Mouse (Mus musculus): ENCODE results near the gene Gm17019. TPM values are rescaled to one million over a fixed set of nuclear protein-coding genes. Genes with fewer than 3 reads are reported as not detected.
"Not testable (repeated sequence)": the region's sequence is repeated elsewhere in the genome, so short reads cannot be mapped to it uniquely, and the experiment has no call there.

The Gm17019 gene
- total RNA-seq (2015) (not detected in 2 replicates), total RNA-seq (2017) (not detected in 2 replicates)

DNA sequence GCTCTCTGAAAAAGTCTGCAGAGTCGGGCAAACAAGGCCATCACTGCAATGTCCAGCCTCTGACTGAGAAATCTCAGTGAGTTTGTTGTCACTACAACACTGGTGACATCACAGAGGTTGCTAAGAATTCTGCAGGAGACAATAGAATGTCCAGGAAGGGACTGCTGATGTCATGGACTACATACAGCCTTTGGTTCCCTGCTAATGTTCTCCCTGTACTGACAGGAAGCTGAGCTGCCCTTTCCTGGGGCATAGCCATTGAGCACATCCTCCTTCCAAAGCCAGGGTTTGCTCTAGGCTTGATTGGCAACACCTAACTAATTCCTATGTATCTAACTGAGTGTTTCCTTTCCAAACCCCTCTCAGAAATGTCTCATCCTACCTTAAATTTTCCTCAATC is at the start of gene Gm17019:
Gene Gm17019 (minus strand): TSS at position 101 of the 400 bp plus-strand sequence.
- not testable (repeated sequence) for ATAC-seq (replicated peaks; ENCODE audit: poor library complexity)

DNA sequence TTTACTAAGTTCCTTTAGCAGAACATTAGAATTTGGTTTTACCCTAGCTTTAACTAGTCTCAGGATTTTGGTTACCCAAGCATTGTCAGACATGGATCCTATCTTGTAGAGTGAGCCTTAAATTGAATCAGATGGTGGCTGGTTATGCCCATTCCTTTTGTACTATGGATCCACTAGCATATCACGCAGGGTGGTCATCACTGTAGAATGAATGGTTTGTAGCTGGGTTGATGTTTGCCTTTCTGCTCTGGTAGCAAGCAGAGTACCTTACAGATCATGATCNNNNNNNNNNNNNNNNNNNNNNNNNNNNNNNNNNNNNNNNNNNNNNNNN is 29.6 kb upstream of the Gm17019 start:
- ATAC-seq (replicated peaks; ENCODE audit: poor library complexity) = not testable (repeated sequence)

DNA sequence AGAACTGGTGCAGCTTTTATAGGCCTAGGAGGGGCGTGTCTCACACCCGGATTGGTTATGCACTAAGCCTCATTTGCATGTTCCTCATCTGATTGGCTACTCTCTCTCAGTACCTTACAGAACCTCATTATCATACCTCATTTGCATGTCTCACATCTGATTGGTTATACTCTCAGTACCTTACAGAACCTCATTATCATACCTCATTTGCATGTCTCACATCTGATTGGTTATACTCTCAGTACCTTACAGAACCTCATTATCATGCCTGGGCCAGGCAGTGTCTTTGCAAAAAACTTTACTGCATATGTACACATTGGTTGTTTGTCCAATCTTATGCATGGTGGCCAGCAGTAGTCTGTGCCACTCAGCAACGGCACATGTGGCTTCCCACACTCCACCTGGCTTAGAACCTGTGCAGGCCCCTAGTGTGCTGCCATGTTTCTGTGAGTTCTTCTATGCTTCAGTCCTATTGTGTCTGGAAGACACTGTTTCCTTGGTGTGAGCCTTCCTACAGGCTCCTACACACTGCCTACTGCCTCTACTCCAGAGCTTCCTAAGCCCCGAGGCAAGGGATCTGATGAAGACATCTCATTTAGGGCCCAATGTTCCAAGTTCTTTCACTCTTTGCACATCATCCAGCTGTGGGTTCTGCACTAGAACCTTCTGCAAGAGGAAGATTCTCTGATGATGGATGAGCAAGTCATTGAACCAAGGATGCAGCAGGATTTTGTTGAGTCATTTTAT is 29.0 kb upstream of the Gm17019 start:
- ATAC-seq (replicated peaks; ENCODE audit: poor library complexity) = not testable (repeated sequence)

DNA sequence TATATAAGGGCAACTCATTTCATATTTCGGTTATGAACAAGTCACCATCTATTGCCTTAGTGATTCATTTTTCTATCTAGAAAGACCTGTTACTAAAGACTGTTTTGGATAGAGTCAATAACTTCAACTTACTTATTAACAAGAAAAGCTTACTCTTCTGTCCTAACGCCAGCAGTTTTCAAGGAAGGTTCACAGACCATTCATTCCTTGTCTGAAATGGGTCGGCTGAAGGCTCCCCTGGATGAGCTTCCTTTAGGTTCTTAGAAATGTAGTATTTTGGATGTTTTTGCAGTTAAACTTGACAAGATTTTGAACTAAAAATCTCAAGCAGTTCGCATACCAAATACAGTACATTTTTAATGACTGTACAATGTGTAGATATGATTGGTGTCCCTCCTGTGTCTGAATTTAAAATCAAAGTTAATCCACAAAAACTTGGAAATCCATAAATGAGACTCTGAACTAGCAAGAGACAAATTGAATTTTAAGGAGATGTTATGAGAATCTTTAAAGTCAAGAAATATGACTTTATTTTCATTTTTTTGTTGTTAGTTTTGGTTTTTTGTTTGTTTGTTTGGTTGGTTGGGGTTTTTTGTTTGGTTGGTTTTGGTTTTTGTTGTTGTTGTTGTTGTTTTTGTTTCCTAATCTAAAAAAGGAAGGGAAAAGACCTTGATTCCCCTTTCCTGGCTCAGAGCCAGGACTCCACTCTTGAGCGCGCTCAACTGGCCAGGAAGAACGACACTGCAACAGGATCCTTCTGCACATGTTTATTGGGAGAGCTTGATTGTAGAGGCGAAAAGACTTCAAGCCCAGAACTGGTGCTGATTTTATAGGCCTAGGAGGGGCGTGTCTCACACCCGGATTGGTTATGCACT is 21.6 kb upstream of the Gm17019 start:
- not testable (repeated sequence) for ATAC-seq (replicated peaks; ENCODE audit: poor library complexity)

DNA sequence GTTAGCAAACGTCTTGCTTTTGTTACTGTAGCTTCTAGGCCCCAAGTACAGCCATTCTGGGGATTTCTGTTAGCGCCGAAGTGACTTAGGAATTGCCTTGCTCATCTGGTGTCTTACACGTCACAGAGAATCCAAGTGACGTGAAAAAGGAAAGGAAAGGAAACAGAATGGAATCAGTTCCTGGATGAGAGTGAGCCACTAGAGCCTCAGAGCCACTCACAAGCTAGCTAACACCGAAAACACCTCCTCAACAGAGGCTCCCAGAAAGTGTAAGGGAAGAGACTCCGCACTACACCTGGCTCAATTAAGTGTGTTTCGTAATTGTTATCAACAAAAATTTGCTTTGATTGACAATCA is 20.8 kb upstream of the Gm17019 start:
- ATAC-seq (replicated peaks; ENCODE audit: poor library complexity) = not testable (repeated sequence)

DNA sequence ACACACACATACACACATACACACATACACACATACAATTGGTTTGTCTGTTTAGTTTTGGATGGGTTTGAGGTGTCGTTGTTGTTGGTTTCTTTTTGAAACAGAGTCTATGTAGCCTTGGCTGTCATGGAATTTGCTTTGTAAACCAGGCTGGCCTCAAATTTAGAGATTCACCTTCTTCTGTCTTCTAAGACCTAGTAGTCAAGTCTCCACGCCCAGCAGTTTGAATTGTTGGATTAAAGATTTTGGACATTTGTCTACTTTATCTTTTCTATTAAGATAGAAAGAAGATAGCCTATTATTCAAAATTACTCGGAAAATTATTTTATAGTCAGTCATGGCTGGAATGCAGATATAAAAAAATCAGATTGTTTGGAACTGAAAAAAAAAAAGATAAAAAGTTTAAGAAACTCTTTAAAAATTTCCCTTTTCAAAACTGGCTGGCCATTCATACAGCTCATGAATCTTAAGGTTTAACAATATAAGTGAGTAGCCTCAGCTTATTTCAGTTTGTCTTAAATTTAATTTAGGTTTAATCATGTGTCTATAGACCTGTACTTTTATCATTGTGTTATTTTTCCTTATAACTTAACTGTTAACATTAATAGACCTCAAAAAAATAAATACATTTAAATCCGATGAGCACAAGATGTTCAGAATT is 20.3 kb upstream of the Gm17019 start:
- ATAC-seq (replicated peaks; ENCODE audit: poor library complexity) = not testable (repeated sequence)

DNA sequence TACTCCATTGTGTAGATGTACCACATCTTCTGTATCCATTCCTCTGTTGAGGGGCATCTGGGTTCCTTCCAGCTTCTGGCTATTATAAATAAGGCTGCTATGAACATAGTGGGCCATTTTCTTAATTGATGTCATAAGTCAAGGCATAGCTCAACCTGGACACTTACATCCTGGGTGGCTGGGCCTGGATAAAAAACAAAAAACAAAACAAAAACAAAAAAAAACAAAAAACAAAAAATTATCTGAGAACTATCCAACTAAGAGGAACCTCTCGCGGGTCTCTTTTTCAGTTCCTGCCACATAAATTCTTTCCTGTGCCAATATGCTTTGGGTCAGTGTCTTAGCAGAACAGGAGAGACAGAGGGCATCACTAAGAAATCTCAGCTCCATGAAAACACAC is 18.0 kb upstream of the Gm17019 start:
- not testable (repeated sequence) for ATAC-seq (replicated peaks; ENCODE audit: poor library complexity)

DNA sequence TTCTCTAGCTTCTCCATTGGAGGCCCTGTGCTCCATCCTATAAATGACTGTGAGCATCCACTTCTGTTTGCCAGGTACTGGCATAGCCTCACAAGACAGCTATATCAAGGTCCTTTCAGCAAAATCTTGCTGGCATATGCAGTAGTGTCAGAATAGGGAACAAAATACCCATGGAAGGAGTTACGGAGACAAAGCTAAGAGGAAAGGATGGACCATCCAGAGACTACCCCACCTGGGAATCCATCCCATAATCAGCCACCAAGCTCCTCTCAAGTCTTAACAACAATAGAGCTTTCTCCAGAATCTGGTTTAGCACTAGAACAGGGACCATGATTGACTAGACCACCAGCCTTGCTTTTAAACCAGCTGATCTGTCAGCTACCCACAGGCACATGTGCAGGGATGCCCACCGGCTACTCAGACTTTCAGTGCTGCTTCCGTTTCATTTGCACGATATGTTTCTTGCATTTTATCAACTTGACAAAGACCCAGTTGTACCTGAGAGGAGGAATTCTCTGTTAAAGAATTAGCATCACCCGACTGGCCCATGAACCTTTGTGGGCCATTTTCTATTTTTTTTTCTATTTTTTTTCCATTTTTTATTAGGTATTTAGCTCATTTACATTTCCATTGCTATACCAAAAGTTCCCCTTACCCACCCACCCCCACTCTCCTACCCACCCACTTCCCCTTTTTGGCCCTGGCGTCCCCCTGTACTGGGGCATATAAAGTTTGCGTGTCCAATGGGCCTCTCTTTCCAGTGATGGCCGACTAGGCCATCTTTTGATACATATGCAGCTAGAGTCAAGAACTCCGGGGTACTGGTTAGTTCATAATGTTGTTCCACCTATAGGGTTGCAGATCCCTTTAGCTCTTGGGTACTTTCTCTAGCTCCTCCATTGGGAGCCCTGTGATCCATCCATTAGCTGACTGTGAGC is 12.3 kb upstream of the Gm17019 start:
- not testable (repeated sequence) for ATAC-seq (replicated peaks; ENCODE audit: poor library complexity)

DNA sequence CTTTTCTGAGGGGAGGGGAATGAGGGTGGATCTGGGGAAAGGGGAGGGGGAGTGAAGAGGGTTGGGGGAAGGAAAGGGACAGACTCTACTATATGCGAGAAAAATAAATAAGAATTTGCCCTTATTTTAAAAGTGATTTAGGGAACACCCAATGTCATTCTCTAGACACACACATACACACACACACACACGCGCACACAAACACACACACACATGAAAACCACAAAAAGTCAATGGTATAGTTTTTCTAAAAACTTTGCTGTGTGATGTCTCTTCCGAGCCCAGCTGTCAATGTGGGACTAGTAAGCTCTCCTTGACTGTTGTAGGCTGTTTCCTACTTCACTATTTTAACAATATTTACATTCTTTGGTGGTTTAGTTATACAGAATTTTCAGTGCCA is 8.0 kb upstream of the Gm17019 start:
- not testable (repeated sequence) for ATAC-seq (replicated peaks; ENCODE audit: poor library complexity)

DNA sequence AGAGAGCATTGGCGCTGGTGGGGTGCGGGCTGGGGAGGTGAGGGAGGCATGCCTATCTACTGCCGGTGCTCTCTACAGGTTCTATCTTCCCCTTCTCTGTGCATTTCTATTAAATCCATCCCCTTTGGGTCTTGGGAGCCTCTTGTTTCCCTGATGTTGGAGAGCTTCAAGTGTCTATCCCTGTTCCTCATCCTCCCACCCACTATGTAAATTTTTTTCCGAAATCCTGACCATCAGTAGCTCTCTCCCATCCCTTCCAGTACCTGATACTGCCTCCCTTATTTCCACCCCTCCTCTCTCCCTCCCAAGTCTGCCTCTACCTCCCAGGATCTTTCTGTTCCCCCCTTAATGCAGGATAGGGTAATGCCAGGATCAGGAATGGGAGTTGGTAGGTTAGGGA is 7.2 kb upstream of the Gm17019 start:
- ATAC-seq (replicated peaks; ENCODE audit: poor library complexity) = not testable (repeated sequence)

DNA sequence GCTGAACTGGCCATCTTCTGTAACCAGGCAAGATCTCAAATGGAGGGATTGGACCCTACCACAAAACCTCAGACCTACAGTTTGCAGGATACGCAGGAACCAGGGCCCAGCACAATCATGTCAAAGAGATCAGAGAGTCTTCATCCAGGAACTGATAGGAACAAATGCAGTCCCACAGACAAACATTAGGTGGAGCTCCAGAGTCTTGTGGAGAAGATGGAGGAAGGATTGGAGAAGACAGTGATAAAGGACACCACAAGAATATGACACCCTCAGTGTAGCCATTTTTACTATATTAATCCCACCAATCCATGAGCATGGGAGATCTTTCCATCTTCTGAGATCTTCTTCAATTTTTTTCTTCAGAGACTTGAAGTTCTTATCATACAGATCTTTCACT is 8.5 kb downstream of the Gm17019 start:
- not testable (repeated sequence) for ATAC-seq (replicated peaks; ENCODE audit: poor library complexity)

DNA sequence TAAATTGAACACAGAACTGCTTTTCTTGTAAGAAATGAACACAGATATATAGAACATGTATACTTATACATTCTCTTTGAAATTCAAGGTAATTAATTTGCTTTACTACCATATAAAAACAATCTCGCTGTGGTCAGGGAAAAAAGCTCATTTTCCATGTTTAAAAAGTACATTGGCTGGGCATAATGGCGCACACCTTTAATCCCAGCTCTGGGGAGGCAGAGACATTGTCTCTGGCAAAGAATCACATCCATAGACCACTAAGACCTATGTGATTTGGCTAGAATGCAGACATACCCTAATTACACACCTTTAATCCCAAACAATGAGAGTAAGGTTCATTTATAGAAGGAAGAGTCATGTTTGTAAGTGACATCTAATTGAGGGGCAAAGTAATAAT is 12.7 kb downstream of the Gm17019 start:
- ATAC-seq (replicated peaks; ENCODE audit: poor library complexity) = not testable (repeated sequence)

DNA sequence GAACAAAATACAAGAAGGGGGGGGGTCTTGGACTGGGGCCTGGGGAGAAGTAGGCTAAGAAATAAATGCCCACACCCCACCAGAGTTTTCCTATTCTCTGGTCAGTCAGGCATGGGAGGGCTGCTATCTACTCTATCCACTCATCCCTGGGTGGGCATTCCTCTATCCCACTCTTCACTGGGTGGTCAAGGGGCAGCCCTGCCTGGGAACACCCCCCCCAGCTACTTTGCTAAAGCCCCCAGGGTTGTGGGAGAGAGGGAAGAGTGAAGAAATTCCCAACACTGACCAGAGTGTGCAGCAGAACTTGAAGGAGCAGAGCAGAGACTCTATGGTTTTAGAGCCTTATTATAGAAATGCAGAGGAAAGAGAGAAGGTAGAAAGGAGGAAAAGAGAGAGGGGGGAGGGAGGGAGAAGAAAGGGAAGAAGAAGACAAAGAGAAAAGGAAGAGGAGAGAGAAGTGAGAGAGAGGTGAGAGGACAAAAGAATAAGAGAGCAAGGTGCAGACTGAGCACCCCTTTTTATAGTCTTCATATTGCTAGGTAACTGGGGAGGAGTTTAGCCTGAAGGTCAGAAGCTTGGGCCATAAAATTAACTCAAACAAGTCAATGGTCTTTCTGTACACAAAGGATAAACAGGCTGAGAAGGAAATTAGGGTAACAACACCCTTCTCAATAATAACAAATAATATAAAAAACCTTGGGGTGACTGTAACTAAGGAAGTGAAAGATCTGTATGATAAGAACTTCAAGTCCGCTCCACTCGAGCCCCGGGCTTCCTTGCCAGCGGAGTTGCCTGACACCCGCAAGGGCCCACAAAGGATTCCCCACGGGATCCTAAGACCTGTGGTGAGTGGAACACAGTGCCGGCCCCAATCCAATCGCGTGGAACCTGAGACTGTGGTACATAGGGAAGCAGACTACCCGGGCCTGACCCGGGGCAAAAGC is 21.9 kb downstream of the Gm17019 start:
- ATAC-seq (replicated peaks; ENCODE audit: poor library complexity) = not testable (repeated sequence)

DNA sequence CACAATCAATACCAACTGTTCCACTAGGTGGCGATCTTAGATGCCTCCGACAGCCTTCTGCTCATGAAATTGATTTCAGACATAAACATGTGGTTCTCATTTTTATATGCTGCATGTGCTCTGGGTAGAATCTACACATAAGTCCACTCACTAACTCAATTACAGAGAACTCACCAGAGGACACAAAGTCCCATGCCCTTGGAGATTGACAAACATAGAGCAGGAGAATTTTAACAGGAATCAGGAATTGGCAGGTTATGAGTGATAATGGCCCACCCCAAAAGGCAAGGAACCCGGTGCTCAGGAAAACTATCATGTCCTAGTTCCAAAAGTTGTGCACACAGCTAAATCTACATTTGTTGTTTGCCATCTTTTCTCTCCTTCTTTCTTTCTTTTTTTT is 25.9 kb downstream of the Gm17019 start:
- not testable (repeated sequence) for ATAC-seq (replicated peaks; ENCODE audit: poor library complexity)

DNA sequence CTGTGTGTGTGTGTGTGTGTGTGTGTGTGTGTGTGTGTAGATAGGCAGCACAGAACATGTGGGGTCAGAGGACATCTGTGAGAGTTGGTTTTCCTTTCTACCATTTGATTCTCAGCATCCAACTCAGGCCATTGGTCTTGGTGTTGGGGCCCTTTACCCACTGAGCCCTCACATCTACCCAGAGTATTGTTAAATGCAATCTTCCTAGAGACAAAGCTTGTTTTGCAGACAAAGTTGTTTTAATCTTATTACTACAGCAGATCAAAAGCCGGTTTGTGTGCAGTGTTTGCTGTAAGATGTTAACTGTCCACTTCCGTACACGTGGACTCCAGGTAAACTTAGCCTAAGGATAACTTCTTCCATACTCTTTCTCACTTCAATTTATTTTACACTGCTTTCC is 26.5 kb downstream of the Gm17019 start:
- not testable (repeated sequence) for ATAC-seq (replicated peaks; ENCODE audit: poor library complexity)

DNA sequence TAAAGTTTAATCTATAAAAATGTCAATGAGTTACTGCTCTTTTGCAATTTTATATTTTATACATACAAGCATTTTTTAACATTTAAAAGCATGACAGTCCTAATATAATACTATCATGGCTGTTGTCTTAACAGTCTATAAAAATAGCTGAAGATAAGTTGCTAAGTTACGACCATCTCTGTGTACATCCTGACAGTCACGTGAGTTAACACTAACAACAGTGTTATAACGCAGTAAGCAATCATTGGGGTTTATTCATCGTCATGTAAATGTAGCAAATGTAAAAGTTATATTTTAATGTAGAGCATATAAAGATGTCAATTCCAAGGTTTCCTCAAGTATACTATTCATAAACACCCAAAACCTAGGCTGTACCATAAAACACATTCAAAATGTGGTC is 27.2 kb downstream of the Gm17019 start:
- not testable (repeated sequence) for ATAC-seq (replicated peaks; ENCODE audit: poor library complexity)

DNA sequence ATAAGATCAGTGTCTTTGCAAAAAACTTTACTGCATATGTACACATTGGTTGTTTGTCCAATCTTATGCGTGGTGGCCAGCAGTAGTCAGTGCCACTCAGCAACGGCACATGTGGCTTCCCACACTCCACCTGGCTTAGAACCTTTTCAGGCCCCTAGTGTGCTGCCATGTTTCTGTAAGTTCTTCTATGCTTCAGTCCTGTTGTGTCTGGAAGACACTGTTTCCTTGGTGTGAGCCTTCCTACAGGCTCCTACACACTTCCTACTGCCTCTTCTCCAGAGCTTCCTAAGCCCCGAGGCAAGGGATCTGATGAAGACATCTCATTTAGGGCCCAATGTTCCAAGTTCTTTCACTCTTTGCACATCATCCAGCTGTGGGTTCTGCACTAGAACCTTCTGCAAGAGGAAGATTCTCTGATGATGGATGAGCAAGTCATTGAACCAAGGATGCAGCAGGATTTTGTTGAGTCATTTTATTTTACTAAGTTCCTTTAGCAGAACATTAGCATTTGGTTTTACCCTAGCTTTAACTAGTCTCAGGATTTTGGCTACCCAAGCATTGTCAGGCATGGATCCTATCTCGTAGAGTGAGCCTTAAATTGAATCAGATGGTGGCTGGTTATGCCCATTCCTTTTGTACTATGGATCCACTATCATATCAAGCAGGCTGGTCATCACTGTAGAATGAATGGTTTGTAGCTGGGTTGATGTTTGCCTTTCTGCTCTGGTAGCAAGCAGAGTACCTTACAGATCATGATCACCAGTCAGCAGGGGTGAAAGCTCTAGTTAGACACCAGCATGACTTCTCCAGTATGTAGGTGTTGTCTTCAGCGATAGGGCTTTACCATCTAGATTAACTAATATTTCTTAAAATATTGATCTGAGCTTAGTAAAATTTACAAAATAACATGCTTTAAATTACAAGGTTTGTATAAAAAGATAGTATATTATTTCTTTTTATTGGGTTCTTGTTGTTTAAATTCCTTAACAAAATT is 27.9 kb downstream of the Gm17019 start:
- not testable (repeated sequence) for ATAC-seq (replicated peaks; ENCODE audit: poor library complexity)

DNA sequence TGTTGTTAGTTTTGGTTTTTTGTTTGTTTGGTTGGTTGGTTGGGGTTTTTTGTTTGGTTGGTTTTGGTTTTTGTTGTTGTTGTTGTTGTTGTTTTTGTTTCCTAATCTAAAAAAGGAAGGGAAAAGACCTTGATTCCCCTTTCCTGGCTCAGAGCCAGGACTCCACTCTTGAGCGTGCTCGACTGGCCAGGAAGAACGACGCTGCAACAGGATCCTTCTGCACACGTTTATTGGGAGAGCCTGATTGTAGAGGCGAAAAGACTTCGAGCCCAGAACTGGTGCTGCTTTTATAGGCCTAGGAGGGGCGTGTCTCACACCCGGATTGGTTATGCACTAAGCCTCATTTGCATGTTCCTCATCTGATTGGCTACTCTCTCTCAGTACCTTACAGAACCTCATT is 34.7 kb downstream of the Gm17019 start:
- not testable (repeated sequence) for ATAC-seq (replicated peaks; ENCODE audit: poor library complexity)
